Mouse (Mus musculus): ENCODE data around the gene Olfr113.
"Not testable (repeated sequence)": the region's sequence is repeated elsewhere in the genome, so short reads cannot be mapped to it uniquely, and the experiment has no call there.

The Olfr113 gene

GRCm38 (mm10) chr17:37577563-37577962 lies at the start of gene Olfr113:
Gene Olfr113 (minus strand): TSS chr17:37577663.
- no peak for DNase-seq

- no peak for DNase-seq
These were observed 49.5 kb upstream of the Olfr113 start, which contains the start of the genes Olfr115 and Olfr116 for GRCm38 (mm10) chr17:37627009-37627408. Gene Olfr115 (minus strand): TSS chr17:37627109. Gene Olfr116 (minus strand): TSS chr17:37627199.

GRCm38 (mm10) chr17:37592643-37593042 lies 15.2 kb upstream of the Olfr113 start, which contains the start of gene Olfr114:
Gene Olfr114 (minus strand): TSS chr17:37592743.
- DNase-seq, result no peak

- no peak for DNase-seq
These were observed 8.1 kb downstream of the Olfr113 start, which contains the start of gene Olfr112 for GRCm38 (mm10) chr17:37569351-37569750. Gene Olfr112 (minus strand): TSS chr17:37569451.

- DNase-seq, result no peak
These were observed 18.4 kb downstream of the Olfr113 start for GRCm38 (mm10) chr17:37558913-37559615.

- no peak for DNase-seq
These were observed 33.5 kb downstream of the Olfr113 start for GRCm38 (mm10) chr17:37543800-37544435.

GRCm38 (mm10) chr17:37541454-37542119 lies 35.9 kb downstream of the Olfr113 start:
- no peak for DNase-seq

GRCm38 (mm10) chr17:37538416-37538815 lies 39.0 kb downstream of the Olfr113 start:
- not testable (repeated sequence) for DNase-seq

GRCm38 (mm10) chr17:37535173-37535572 lies 42.3 kb downstream of the Olfr113 start:
- DNase-seq, result no peak

GRCm38 (mm10) chr17:37525427-37525826 lies 52.0 kb downstream of the Olfr113 start:
- not testable (repeated sequence) for DNase-seq

GRCm38 (mm10) chr17:37524612-37525011 lies 52.9 kb downstream of the Olfr113 start:
- not testable (repeated sequence) for DNase-seq
